Mouse (Mus musculus): Measurements from ENCODE around the gene Hspb2. TPM values are rescaled to one million over a fixed set of nuclear protein-coding genes. Genes with fewer than 3 reads are reported as not detected.

The Hspb2 gene
- total and polyA plus RNA-seq, 3 experiments, result not detected

DNA sequence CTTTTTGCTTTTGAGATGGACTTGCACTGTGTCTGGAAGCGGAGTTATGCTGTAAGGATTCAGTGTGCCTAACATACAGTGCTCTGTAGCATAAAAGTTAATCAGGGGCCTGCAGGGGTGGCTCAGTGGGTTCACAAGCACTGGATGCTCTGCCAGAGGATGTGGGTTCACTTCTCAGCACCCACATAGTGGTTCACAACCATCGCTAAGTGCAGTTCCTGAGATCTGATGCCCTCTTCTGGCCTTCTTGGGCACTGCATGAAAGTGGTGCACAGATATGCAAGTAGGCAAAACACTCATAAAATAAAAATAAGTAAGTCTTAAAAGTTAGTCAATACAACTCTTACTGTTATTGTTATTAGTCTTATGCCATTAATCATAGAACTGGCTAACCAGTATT is 30.0 kb upstream of the Hspb2 start:
- peak; percentile 38 to 59; a peak in 3 of 4 replicates for TF ChIP-seq CTCF (conservative IDR thresholded peaks at IDR 0.05 in 1 of 2, IDR thresholded peaks at IDR 0.05 in 1 of 2; ENCODE audit: low read depth in 2 of 2, low read length in 2 of 2)
- TF ChIP-seq POLR2A (IDR thresholded peaks at IDR 0.05; ENCODE audit: low read depth, low read length), result no peak
- TF ChIP-seq SMC3 (IDR thresholded peaks at IDR 0.05; ENCODE audit: low read depth, low read length), result peak; percentile 30
- TF ChIP-seq IRF4 (IDR thresholded peaks at IDR 0.05; ENCODE audit: low read depth, low read length), result no peak
- no peak for TF ChIP-seq MYC (IDR thresholded peaks at IDR 0.05; ENCODE audit: low read depth, low read length)
- TF ChIP-seq USF1 (IDR thresholded peaks at IDR 0.05; ENCODE audit: low read depth, low read length), result no peak
- no peak for TF ChIP-seq HCFC1 (IDR thresholded peaks at IDR 0.05; ENCODE audit: low read depth, low read length)
- TF ChIP-seq UBTF (IDR thresholded peaks at IDR 0.05; ENCODE audit: low read depth, low read length), result no peak
- no peak for TF ChIP-seq MAX (IDR thresholded peaks at IDR 0.05; ENCODE audit: low read length)
- no peak for TF ChIP-seq KAT2A (IDR thresholded peaks at IDR 0.05; ENCODE audit: insufficient replicate concordance, low read length)
- no peak for TF ChIP-seq NRF1 (IDR thresholded peaks at IDR 0.05; ENCODE audit: low read depth, low read length)
- TF ChIP-seq RAD21 (IDR thresholded peaks at IDR 0.05; ENCODE audit: low read depth, low read length), result peak; percentile 16
- peaks cover 49 to 84% of the 10 kb centered on the region in 2 experiments for H3K36me3 ChIP-seq (replicated peaks in 1 of 2; ENCODE audit: control insufficient read depth in 1 of 2, insufficient read depth in 1 of 2, low read length in 1 of 2)

GRCm38 (mm10) chr9:50776162-50776760 is 24.1 kb upstream of the Hspb2 start:
- in situ Hi-C loops (cut with MboI; ENCODE audit: low pct_ligation_motif_present, low pct_unique_long_range_greater_than_20kb, low sequenced_read_pairs), result no loop called here
- Histone ChIP-seq H3K27me3 (replicated peaks) (no peaks in the 10 kb centered on the region), H3K9me3 (replicated peaks; ENCODE audit: low read length) (no peaks in the 10 kb centered on the region), H3K4me1 (ENCODE audit: control insufficient read depth in 1 of 2, insufficient read depth in 2 of 2) (peaks cover 3 to 13% of the 10 kb centered on the region in 2 experiments; a peak in 3 of 4 replicates), H3K4me3 (replicated peaks in 1 of 3; ENCODE audit: low read depth in 2 of 3, low read length in 2 of 3, poor library complexity in 1 of 3) (peak overlapping the region; percentile 76 to 89 (median 80)), H3K79me2 (replicated peaks; ENCODE audit: control insufficient read depth, extremely low read depth, insufficient read depth, poor library complexity, severe bottlenecking) (peaks cover 4% of the 10 kb centered on the region), H3K27ac (ENCODE audit: insufficient read depth, low read depth) (no peak overlapping the region), H3K9ac (ENCODE audit: insufficient read depth, low read depth) (peak overlapping the region; percentile 95; the same call in 1 of the 2 replicates), H3K4me2 (ENCODE audit: insufficient read depth, low read depth, poor library complexity, severe bottlenecking) (peak overlapping the region; percentile 57; the same call in 1 of the 2 replicates), H3K36me3 (replicated peaks in 1 of 2; ENCODE audit: control insufficient read depth in 1 of 2, insufficient read depth in 1 of 2, low read length in 1 of 2) (peaks cover 24 to 51% of the 10 kb centered on the region in 2 experiments)
- dilution Hi-C loops (cut with MboI; ENCODE audit: extremely low pct_ligation_motif_present, extremely low pct_unique_long_range_greater_than_20kb, low sequenced_read_pairs), result no loop called here
- no peak for DNase-seq (ENCODE audit: extremely low read depth)
- TF ChIP-seq HCFC1 (IDR thresholded peaks at IDR 0.05; ENCODE audit: low read depth, low read length) (no peak), NRF1 (IDR thresholded peaks at IDR 0.05; ENCODE audit: low read depth, low read length) (no peak), TBP (conservative IDR thresholded peaks at IDR 0.05; ENCODE audit: low read depth, low read length) (no peak), NELFE (IDR thresholded peaks at IDR 0.05; ENCODE audit: low read depth, low read length) (no peak), JUND (conservative IDR thresholded peaks at IDR 0.05; ENCODE audit: low read depth, low read length) (no peak), IRF4 (IDR thresholded peaks at IDR 0.05; ENCODE audit: low read depth, low read length) (no peak), MXI1 (IDR thresholded peaks at IDR 0.05; ENCODE audit: low read depth, low read length) (no peak), ZC3H11A (IDR thresholded peaks at IDR 0.05; ENCODE audit: low read depth, low read length) (no peak), USF2 (conservative IDR thresholded peaks at IDR 0.05; ENCODE audit: low read depth, low read length) (no peak), ETS1 (conservative IDR thresholded peaks at IDR 0.05; ENCODE audit: low read depth, low read length) (no peak), RAD21 (IDR thresholded peaks at IDR 0.05; ENCODE audit: low read depth, low read length) (no peak), E2F4 (IDR thresholded peaks at IDR 0.05; ENCODE audit: insufficient replicate concordance, low read depth, low read length) (no peak), MAZ (IDR thresholded peaks at IDR 0.05; ENCODE audit: low read depth, low read length) (no peak), RCOR1 (conservative IDR thresholded peaks at IDR 0.05; ENCODE audit: low read depth, low read length) (no peak), POLR2AphosphoS2 (IDR thresholded peaks at IDR 0.05; ENCODE audit: low read depth, low read length) (no peak), CHD2 (IDR thresholded peaks at IDR 0.05; ENCODE audit: low read length) (no peak), SMC3 (IDR thresholded peaks at IDR 0.05; ENCODE audit: low read depth, low read length) (no peak)

More for the DNA sequence above, 30.0 kb upstream of the Hspb2 start:
- no peak for DNase-seq (ENCODE audit: extremely low read depth)
- Histone ChIP-seq H3K27me3 (replicated peaks) (no peaks in the 10 kb centered on the region), H3K79me2 (replicated peaks; ENCODE audit: control insufficient read depth, extremely low read depth, insufficient read depth, poor library complexity, severe bottlenecking) (no peaks in the 10 kb centered on the region), H3K27ac (ENCODE audit: insufficient read depth, low read depth) (no peak overlapping the region), H3K9me3 (replicated peaks; ENCODE audit: low read length) (peaks cover 2% of the 10 kb centered on the region), H3K4me1 (ENCODE audit: control insufficient read depth in 1 of 2, insufficient read depth in 2 of 2) (no peaks in the 10 kb centered on the region), H3K9ac (ENCODE audit: insufficient read depth, low read depth) (no peak overlapping the region), H3K4me3 (replicated peaks in 1 of 3; ENCODE audit: low read depth in 2 of 3, low read length in 2 of 3, poor library complexity in 1 of 3) (no peak overlapping the region), H3K4me2 (ENCODE audit: insufficient read depth, low read depth, poor library complexity, severe bottlenecking) (no peak overlapping the region)
- dilution Hi-C loops (cut with MboI; ENCODE audit: extremely low pct_ligation_motif_present, extremely low pct_unique_long_range_greater_than_20kb, low sequenced_read_pairs), result no loop called here
- in situ Hi-C loops (cut with MboI; ENCODE audit: low pct_ligation_motif_present, low pct_unique_long_range_greater_than_20kb, low sequenced_read_pairs), result no loop called here

All from CH12.LX (cell line).